Mouse (Mus musculus): ENCODE data around the gene Elf2. TPM values are rescaled to one million over a fixed set of nuclear protein-coding genes. Genes with fewer than 3 reads are reported as not detected.

The Elf2 gene
- total and polyA plus RNA-seq, 3 experiments = 31.2 to 41.2 (median 32.2) TPM

DNA sequence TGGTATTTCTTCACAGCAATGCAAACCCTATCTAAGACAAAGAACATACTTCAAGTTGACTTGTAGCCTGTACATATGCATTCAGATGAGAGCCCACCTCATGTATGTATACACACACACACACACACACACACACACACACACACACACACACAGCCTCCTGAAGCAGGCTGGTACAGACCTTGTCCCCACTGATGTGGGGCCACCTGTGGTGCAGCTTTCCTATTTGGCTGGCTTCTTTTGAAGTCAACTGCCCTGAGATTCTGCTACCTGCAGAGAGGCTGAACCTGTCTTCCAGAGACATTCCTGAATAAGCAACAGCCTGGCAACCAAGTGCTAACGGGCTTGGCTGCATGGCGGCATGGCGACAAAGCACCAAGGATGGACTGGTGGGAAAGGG lies 130.0 kb downstream of the Elf2 start:
- dilution Hi-C loops (cut with MboI; ENCODE audit: extremely low pct_ligation_motif_present, extremely low pct_unique_long_range_greater_than_20kb, low sequenced_read_pairs) = no loop called here
- H3K9me3 ChIP-seq (replicated peaks; ENCODE audit: low read length) = no peaks in the 10 kb centered on the region
- peaks cover 0 to 26% of the 10 kb centered on the region in 2 experiments for H3K36me3 ChIP-seq (replicated peaks in 1 of 2; ENCODE audit: control insufficient read depth in 1 of 2, insufficient read depth in 1 of 2, low read length in 1 of 2)
- no peak overlapping the region for H3K4me2 ChIP-seq (ENCODE audit: insufficient read depth, low read depth, poor library complexity, severe bottlenecking)
- no peaks in the 10 kb centered on the region for H3K79me2 ChIP-seq (replicated peaks; ENCODE audit: control insufficient read depth, extremely low read depth, insufficient read depth, poor library complexity, severe bottlenecking)
- in situ Hi-C loops (cut with MboI; ENCODE audit: low pct_ligation_motif_present, low pct_unique_long_range_greater_than_20kb, low sequenced_read_pairs) = loop anchor here (25.0 kb wide), 1 partner anchor 773 kb away; the partner anchor contains the start of gene Slc7a11
- peaks cover 0 to 16% of the 10 kb centered on the region in 2 experiments; a peak in 2 of 4 replicates for H3K4me1 ChIP-seq (ENCODE audit: control insufficient read depth in 1 of 2, insufficient read depth in 2 of 2)
- TF ChIP-seq ZMIZ1 (IDR thresholded peaks at IDR 0.05; ENCODE audit: low read depth, low read length) (no peak), TBP (conservative IDR thresholded peaks at IDR 0.05; ENCODE audit: low read depth, low read length) (no peak), RCOR1 (conservative IDR thresholded peaks at IDR 0.05; ENCODE audit: low read depth, low read length) (no peak), JUN (IDR thresholded peaks at IDR 0.05; ENCODE audit: insufficient read depth, low read depth, low read length) (no peak), PAX5 (IDR thresholded peaks at IDR 0.05; ENCODE audit: low read length) (no peak), POLR2A (IDR thresholded peaks at IDR 0.05; ENCODE audit: low read depth, low read length) (no peak), MXI1 (IDR thresholded peaks at IDR 0.05; ENCODE audit: low read depth, low read length) (no peak), USF1 (IDR thresholded peaks at IDR 0.05; ENCODE audit: low read depth, low read length) (no peak), MAFK (IDR thresholded peaks at IDR 0.05; ENCODE audit: insufficient replicate concordance, low read length) (no peak), NRF1 (IDR thresholded peaks at IDR 0.05; ENCODE audit: low read depth, low read length) (no peak), CHD1 (IDR thresholded peaks at IDR 0.05; ENCODE audit: low read depth, low read length) (no peak), MAZ (IDR thresholded peaks at IDR 0.05; ENCODE audit: low read depth, low read length) (no peak), MAX (IDR thresholded peaks at IDR 0.05; ENCODE audit: low read length) (no peak), E2F4 (IDR thresholded peaks at IDR 0.05; ENCODE audit: insufficient replicate concordance, low read depth, low read length) (no peak), SMC3 (IDR thresholded peaks at IDR 0.05; ENCODE audit: low read depth, low read length) (no peak), MEF2A (IDR thresholded peaks at IDR 0.05; ENCODE audit: borderline replicate concordance, low read depth, low read length) (no peak), ETS1 (conservative IDR thresholded peaks at IDR 0.05; ENCODE audit: low read depth, low read length) (no peak), KAT2A (IDR thresholded peaks at IDR 0.05; ENCODE audit: insufficient replicate concordance, low read length) (no peak), ZNF384 (IDR thresholded peaks at IDR 0.05; ENCODE audit: low read depth, low read length) (no peak)
- no peak overlapping the region for H3K9ac ChIP-seq (ENCODE audit: insufficient read depth, low read depth)
- DNase-seq (ENCODE audit: extremely low read depth) = no peak
- H3K27me3 ChIP-seq (replicated peaks) = no peaks in the 10 kb centered on the region
- H3K4me3 ChIP-seq (replicated peaks in 1 of 3; ENCODE audit: low read depth in 2 of 3, low read length in 2 of 3, poor library complexity in 1 of 3) = no peak overlapping the region
- H3K27ac ChIP-seq (ENCODE audit: insufficient read depth, low read depth) = no peak overlapping the region

DNA sequence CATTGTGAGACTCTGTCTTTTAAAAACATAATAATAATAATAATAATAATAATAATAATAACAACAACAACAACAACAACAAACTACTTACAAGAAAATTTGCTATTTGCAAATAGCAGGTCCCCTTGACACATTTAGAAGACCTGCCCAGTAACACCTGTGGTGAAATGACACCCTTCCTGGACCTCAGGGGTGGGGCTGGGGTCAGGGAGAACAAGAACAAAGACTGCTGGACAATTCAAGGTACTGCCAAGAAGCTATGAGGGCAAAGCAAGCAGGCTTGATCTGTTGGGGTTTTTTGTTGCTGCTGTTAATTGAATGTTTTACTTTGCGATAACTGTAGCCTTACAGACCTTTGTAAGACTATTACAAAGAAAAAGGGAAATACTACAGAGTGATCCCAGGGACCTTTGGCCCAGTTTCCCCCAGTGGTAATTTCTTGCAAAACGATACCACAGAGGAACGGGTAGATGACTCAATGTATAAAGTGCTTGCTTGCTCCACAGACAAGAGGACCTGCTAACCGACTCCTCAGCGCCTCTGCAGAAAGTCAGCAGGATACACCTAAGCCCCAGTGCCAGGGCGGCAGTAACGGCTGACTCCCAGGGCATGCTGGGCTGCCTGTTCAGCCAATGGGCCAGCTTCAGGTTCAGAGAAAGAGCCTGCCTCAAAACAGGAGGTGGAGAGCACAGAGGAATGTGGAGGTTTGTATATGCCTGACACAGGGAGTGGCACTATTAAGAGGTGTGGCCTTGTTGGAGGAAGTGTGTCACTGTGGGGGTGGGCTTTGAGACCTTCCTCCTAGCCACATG lies 130.8 kb downstream of the Elf2 start:
- H3K4me1 ChIP-seq (ENCODE audit: control insufficient read depth in 1 of 2, insufficient read depth in 2 of 2) = peaks cover 0 to 16% of the 10 kb centered on the region in 2 experiments; a peak in 2 of 4 replicates
- no peak overlapping the region for H3K4me3 ChIP-seq (replicated peaks in 1 of 3; ENCODE audit: low read depth in 2 of 3, low read length in 2 of 3, poor library complexity in 1 of 3)
- H3K4me2 ChIP-seq (ENCODE audit: insufficient read depth, low read depth, poor library complexity, severe bottlenecking) = no peak overlapping the region
- H3K9me3 ChIP-seq (replicated peaks; ENCODE audit: low read length) = no peaks in the 10 kb centered on the region
- dilution Hi-C loops (cut with MboI; ENCODE audit: extremely low pct_ligation_motif_present, extremely low pct_unique_long_range_greater_than_20kb, low sequenced_read_pairs) = no loop called here
- H3K27me3 ChIP-seq (replicated peaks) = no peaks in the 10 kb centered on the region
- no peak overlapping the region for H3K9ac ChIP-seq (ENCODE audit: insufficient read depth, low read depth)
- TF ChIP-seq ZC3H11A (IDR thresholded peaks at IDR 0.05; ENCODE audit: low read depth, low read length) (no peak), MAX (IDR thresholded peaks at IDR 0.05; ENCODE audit: low read length) (no peak), UBTF (IDR thresholded peaks at IDR 0.05; ENCODE audit: low read depth, low read length) (no peak), JUND (conservative IDR thresholded peaks at IDR 0.05; ENCODE audit: low read depth, low read length) (no peak), POLR2AphosphoS2 (IDR thresholded peaks at IDR 0.05; ENCODE audit: low read depth, low read length) (no peak), CHD2 (IDR thresholded peaks at IDR 0.05; ENCODE audit: low read length) (no peak), KAT2A (IDR thresholded peaks at IDR 0.05; ENCODE audit: insufficient replicate concordance, low read length) (no peak), EP300 (IDR thresholded peaks at IDR 0.05; ENCODE audit: low read length) (no peak), MYC (IDR thresholded peaks at IDR 0.05; ENCODE audit: low read depth, low read length) (no peak), GABPA (IDR thresholded peaks at IDR 0.05; ENCODE audit: insufficient replicate concordance, low read depth, low read length) (no peak), MXI1 (IDR thresholded peaks at IDR 0.05; ENCODE audit: low read depth, low read length) (no peak), TBP (conservative IDR thresholded peaks at IDR 0.05; ENCODE audit: low read depth, low read length) (no peak), MEF2A (IDR thresholded peaks at IDR 0.05; ENCODE audit: borderline replicate concordance, low read depth, low read length) (no peak), SIN3A (IDR thresholded peaks at IDR 0.05; ENCODE audit: low read length) (no peak), RAD21 (IDR thresholded peaks at IDR 0.05; ENCODE audit: low read depth, low read length) (no peak), BHLHE40 (IDR thresholded peaks at IDR 0.05; ENCODE audit: low read depth, low read length) (no peak)
- DNase-seq (ENCODE audit: extremely low read depth) = no peak
- H3K27ac ChIP-seq (ENCODE audit: insufficient read depth, low read depth) = no peak overlapping the region
- no peaks in the 10 kb centered on the region for H3K79me2 ChIP-seq (replicated peaks; ENCODE audit: control insufficient read depth, extremely low read depth, insufficient read depth, poor library complexity, severe bottlenecking)
- in situ Hi-C loops (cut with MboI; ENCODE audit: low pct_ligation_motif_present, low pct_unique_long_range_greater_than_20kb, low sequenced_read_pairs) = loop anchor here (25.0 kb wide), 1 partner anchor 772 kb away; the partner anchor contains the start of gene Slc7a11
- peaks cover 0 to 32% of the 10 kb centered on the region in 2 experiments for H3K36me3 ChIP-seq (replicated peaks in 1 of 2; ENCODE audit: control insufficient read depth in 1 of 2, insufficient read depth in 1 of 2, low read length in 1 of 2)
